Mouse (Mus musculus) embryonic fibroblast, embryonic 13.5 days (primary cell): ENCODE measurements around the gene Six6. TPM values are rescaled to one million over a fixed set of nuclear protein-coding genes. Genes with fewer than 3 reads are reported as not detected.

Source experiments
- H3K27ac ChIP-seq: 2 replicates; pipeline ENCODE4 v1.5.1; 2012; ENCODE audit warnings: low read length, control low read depth, inconsistent platforms; ENCODE audit not compliant: insufficient read depth
- H3K4me1 ChIP-seq: 2 replicates; pipeline ENCODE4 v1.6.1; 2011; ENCODE audit warnings: low read length; ENCODE audit not compliant: control insufficient read depth, insufficient read depth
- H3K4me3 ChIP-seq: 2 replicates; pipeline ENCODE4 v1.5.1; 2011; ENCODE audit warnings: mild to moderate bottlenecking, control low read depth, low read length; ENCODE audit not compliant: insufficient read depth
- CTCF ChIP-seq: IDR thresholded peaks from 2 replicates; pipeline ENCODE4 v1.5.1; 2011; ENCODE audit warnings: mild to moderate bottlenecking, control low read depth, low read length, moderate library complexity, borderline replicate concordance; ENCODE audit not compliant: insufficient read depth
- POLR2A ChIP-seq: IDR thresholded peaks from 2 replicates; pipeline ENCODE4 v1.6.1; 2011; ENCODE audit warnings: low read depth, mild to moderate bottlenecking, control low read depth, low read length, moderate library complexity
- polyA plus RNA-seq: library from polyadenylated mRNA; stranded (reverse); fragments of >200 nt; gene quantifications from 2 replicates; pipeline ENCODE4 v1.2.4, GENCODE M21; 2011; ENCODE audit warnings: low read depth; ENCODE audit not compliant: missing spikeins, insufficient read length

The Six6 gene
- polyA plus RNA-seq, 1 experiment: not detected

DNA sequence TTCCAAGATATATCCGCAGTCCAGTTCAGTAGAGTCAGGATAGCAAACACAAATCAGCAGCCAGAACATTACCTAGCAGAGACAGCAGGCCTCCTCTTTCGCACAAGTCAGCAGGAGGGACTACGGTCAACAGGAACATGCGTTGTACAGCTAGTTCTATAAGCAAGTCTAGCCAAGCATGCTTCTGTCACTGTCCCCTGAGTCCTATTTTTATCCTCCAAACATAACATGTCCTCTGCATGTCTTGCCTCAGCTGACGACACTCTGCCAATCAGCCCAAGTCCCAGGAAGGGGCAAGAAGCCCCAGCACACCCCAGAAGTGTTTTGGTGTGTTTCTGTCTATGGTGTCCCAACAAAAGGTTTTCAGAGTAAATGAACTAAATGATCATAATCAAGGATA lies 14.2 kb downstream of the Six6 start:
- H3K4me3 ChIP-seq: no peak overlapping the region
- TF ChIP-seq CTCF (no peak), POLR2A (no peak)
- no peak overlapping the region for H3K27ac ChIP-seq
- H3K4me1 ChIP-seq: no peaks in the 10 kb centered on the region

DNA sequence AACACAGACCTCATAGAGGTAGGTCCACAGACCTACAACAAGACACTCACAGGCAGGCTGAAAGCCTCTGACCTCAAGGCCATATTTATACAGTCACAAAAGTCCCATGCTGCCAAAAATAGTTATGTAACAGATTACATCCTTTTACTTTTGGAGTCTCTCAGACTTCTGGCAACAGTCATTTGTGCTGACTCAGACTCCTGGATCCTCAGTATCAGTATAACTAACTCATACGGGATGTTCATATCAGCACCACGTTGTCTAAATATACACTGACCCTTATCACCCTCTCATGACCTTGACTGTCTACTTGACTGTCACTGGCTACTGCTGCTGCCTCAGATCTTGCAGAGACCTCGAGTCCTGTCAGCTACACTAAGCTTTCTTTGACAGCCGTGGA lies 15.2 kb downstream of the Six6 start:
- Histone ChIP-seq H3K4me3 (no peak overlapping the region), H3K27ac (no peak overlapping the region), H3K4me1 (no peaks in the 10 kb centered on the region)
- TF ChIP-seq CTCF (no peak), POLR2A (no peak)

DNA sequence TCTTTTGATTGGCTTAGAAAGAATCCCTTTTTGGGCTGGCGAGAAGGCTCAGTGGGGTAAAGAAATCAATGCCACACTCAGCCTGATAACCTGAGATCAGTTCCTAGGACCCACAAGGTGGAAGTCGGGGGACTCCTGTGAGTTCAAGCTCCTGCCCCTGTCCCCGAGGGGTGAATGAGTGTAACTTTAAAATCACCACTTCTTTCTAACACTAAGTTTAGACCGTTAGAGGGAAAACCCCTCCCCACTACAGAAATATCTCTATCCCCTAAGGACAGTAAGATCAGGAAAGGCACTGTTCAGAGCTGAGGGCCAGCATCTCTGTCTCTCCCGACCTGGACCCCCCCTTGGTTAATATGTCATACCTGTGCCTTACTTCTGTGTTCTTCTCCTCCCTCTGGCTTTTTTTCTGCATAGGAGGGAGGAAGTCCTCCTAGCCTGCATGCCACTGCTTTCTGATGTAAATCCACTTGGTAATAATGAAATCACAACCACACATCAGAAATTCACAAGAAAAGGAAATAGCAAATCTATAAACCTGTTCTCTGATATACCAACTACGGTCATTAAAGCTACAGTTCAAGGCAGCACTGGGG lies 18.2 kb downstream of the Six6 start:
- Histone ChIP-seq H3K4me1 (no peaks in the 10 kb centered on the region), H3K27ac (no peak overlapping the region), H3K4me3 (no peak overlapping the region)
- no peak for TF ChIP-seq POLR2A
- no peak for TF ChIP-seq CTCF

DNA sequence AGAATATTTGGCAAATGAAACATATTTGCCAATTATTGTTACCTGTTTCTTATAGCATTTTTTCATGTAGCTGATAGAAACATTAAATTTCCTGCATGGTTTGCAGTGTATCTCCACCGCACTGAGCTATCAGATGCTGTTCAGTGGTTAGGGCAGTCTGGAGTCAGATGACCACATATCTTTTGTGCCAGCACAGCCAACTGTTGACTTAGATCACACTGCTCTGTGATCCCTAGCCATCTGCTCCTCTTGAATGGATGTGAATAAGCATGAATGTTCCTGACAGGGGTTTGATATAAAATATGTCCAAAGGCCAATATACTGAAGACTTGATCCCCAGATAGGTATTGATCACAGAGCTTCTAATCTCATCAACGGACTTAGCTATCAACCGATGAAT lies 18.8 kb downstream of the Six6 start:
- TF ChIP-seq CTCF (no peak), POLR2A (no peak)
- H3K4me3 ChIP-seq: no peak overlapping the region
- H3K4me1 ChIP-seq: no peaks in the 10 kb centered on the region
- no peak overlapping the region for H3K27ac ChIP-seq

DNA sequence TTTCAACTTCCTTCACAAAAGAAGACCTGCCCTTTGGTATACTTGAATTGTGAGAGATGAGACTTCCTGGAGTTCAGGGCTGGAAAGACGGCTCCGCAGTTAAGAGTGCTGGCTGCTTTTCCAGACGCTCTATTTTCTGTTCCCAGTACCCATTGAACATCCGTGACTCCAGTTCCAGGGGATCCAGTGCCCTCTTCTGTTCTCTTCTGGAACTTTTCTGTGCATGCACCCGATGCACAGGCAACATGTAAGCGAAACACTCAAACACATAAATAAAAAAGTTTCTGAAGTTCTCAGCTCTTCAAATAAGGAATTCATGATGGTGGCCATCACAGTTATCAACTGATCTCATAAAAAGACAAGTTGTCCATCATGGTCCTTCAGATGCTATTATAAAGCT lies 23.1 kb downstream of the Six6 start:
- Histone ChIP-seq H3K4me1 (no peaks in the 10 kb centered on the region), H3K27ac (no peak overlapping the region), H3K4me3 (no peak overlapping the region)
- TF ChIP-seq POLR2A (no peak), CTCF (no peak)

DNA sequence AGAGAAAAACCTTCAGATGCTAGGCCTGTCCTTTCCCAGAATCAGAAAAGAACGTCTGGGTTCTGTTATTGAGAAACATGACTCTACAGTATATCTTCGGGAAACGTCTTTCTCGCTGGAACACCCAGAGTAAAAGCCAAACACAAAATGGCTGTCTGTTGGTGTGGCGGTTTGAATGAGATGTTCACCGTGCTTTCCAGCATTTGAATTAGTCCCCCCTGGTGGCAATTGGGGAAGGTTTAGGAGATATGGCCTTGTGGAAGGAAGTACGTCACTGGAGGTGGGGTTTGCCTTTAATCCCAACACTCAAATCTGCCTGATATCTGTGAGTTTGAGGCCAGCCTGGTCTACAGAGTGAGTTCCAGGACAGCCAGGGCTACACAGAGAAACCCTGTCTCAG lies 27.8 kb downstream of the Six6 start:
- H3K4me1 ChIP-seq: no peaks in the 10 kb centered on the region
- no peak overlapping the region for H3K4me3 ChIP-seq
- no peak overlapping the region for H3K27ac ChIP-seq
- TF ChIP-seq CTCF: no peak
- no peak for TF ChIP-seq POLR2A

DNA sequence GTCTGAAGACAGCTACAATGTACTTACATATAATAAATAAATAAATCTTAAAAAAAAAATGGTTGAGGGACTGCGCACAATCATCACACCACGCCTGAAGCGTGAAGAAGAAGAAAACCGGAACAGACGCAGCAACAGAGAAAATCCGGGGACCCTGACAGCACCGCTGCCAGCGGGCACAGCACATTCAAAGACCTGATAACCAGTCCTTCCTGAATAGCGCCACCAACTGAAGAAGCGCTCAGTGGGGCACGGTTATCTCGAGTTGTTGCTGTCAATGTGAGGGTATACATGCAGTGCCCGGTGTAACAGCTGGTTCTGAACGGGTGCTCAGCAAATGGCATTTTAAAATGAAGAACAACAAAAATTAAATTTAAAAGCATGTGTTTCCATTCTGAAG lies 30.9 kb downstream of the Six6 start:
- no peaks in the 10 kb centered on the region for H3K4me1 ChIP-seq
- TF ChIP-seq POLR2A (no peak), CTCF (no peak)
- no peak overlapping the region for H3K4me3 ChIP-seq
- H3K27ac ChIP-seq: no peak overlapping the region

DNA sequence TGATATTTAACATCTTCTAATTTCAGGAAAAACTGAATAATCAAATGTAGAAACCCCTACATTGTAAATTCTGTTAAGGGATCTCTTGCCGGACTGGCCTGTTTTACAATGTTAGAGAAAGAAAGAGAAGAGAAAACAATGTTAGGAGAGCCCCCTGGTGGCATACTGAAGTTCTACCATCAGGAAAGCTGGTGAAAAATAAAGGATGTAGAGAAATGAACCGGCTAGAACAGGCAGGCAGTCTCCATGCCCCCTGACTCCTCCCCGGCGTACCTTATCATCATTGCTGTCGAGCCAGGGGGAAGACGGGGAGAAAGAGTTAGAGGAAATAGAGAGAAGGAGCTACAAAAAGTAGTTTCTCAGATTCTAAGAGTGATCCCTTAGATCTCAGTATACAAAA lies 33.5 kb downstream of the Six6 start:
- Histone ChIP-seq H3K27ac (no peak overlapping the region), H3K4me3 (no peak overlapping the region), H3K4me1 (peaks cover 2% of the 10 kb centered on the region)
- no peak for TF ChIP-seq POLR2A
- TF ChIP-seq CTCF: no peak

DNA sequence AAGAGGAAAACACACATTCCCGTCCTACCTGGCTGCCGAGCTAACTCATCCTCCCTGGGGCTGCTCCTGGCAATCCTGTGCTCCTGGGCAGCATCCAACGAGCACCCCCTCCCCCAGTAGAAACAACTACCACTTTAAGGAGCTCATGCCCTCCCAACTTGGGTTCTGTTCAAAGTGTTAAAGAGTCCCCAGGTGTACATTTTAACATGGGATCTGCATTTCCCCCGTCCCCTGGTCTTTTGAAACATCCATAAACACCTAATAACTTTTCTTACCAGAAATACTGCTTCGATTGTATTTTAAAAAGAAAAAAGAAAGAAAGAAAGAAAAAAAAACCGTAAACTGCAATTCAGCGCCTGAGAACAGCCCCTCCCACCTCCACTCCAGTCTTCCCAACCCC lies 36.5 kb downstream of the Six6 start:
- H3K4me3 ChIP-seq: no peak overlapping the region
- H3K27ac ChIP-seq: no peak overlapping the region
- peaks cover 2% of the 10 kb centered on the region for H3K4me1 ChIP-seq
- TF ChIP-seq POLR2A: no peak
- no peak for TF ChIP-seq CTCF

DNA sequence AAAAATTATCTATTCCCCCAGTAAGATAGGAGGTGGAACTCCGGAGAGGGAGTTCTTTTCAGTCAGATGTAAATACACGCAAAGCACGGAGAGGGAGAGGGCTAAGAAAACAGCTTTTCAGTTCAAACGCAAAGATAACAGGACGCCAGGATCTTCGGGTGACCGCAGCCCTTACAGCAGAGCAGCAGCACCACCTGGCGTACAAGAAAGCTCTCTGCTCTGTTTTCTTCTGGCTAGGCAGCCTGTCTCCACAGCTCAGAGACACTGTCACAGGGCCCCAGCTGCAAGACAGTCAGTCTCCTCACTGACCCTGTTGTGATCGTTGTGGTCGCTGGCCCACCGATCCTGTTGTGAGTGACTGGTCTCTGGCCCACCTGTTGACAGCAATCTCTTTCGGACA lies 37.0 kb downstream of the Six6 start:
- no peak overlapping the region for H3K4me3 ChIP-seq
- no peak overlapping the region for H3K27ac ChIP-seq
- H3K4me1 ChIP-seq: peaks cover 2% of the 10 kb centered on the region
- no peak for TF ChIP-seq POLR2A
- TF ChIP-seq CTCF: peak; percentile 86; the same call in 1 of the 2 replicates

DNA sequence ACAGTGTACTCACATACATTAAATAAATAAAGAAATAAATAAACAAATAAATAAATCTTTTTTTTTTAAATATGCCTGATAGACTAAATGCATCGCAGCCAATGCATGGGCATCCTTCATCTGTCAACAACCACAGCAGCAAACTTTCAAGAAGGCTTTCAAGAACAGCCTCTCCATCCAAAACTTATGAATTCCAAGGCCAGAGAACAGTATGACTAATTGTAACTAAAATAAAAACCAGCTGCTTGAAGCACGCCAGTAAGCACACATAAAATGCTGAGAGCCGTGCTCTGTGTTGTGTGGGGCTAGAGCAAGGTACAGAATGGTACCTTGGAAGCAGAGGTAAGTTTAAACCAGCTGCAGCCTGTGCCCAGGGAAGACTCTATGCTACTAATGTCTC lies 38.2 kb downstream of the Six6 start:
- TF ChIP-seq CTCF (no peak), POLR2A (no peak)
- peaks cover 7% of the 10 kb centered on the region for H3K4me1 ChIP-seq
- no peak overlapping the region for H3K27ac ChIP-seq
- no peak overlapping the region for H3K4me3 ChIP-seq

DNA sequence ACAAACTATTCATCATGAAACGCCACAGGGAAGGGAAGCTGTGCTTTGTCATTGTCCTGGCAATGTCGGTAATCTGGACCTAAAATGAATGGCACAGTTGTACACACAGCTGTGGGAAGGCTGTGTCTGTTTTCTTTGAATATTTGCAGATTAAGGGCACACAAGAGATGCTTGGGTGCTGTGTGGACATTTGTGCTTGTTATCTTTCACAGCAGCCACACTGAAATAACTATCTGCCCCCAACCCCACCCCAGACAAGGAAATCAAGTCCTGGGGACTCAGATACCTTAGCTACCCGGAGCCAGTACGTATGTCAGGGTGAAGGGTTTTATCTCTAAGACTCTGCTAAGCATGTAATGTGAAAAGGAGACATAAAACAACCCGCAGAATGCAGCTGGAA lies 39.5 kb downstream of the Six6 start:
- Histone ChIP-seq H3K4me3 (no peak overlapping the region), H3K27ac (no peak overlapping the region), H3K4me1 (peaks cover 7% of the 10 kb centered on the region)
- TF ChIP-seq CTCF (no peak), POLR2A (no peak)
